Mouse (Mus musculus) cerebellum, adult 11 months (tissue): Measurements from ENCODE around the gene Dnmt3a.

Experiments used
- DNase-seq: peaks from one replicate; pipeline ENCODE4 v3.0.0; 2022

The Dnmt3a gene

GRCm38 (mm10) chr12:3855762-3856501 lies 50.1 kb downstream of the Dnmt3a start:
- peak; percentile 61 for DNase-seq

- DNase-seq, result no peak
Measured at GRCm38 (mm10) chr12:3856748-3857147, 50.9 kb downstream of the Dnmt3a start.

DNA sequence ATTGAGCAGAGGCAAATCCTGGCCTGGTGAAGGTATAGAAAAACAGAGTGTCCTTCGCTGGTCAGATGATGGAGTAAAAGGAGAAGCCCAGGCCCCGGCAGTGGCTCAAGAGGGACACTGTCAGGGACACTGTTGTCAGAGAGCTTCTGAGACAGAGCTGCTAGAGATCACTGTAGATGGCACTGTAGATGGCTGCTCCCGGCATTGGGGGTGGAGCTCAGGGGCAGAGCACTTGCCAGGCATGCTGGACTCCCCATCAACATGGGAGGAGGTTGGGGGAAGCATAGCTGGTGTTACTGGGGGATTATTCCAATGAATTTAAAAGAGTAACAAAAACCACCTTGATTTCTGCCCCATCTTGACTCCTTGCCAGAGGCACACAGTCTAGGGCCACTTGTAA lies 51.4 kb downstream of the Dnmt3a start:
- DNase-seq, result no peak

DNA sequence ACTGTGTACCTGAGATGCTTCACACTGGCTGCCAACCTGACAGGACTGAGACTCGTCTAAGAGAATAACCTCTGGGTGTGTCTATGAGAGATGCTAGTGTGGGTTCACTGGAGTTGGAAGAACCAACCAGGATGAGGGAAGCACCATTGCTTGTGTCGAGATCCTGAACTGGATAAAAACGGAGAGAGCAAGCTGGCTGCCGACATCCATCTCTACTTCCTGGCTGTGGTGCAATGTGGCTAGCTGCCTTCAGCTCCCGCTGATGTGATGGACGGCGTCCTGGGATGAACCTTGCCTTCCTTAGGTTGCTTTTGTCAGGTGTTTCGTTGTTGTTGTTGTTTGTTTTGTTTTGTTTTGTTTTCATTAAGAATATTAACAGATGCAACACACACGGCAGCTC lies 52.0 kb downstream of the Dnmt3a start:
- no peak for DNase-seq

DNA sequence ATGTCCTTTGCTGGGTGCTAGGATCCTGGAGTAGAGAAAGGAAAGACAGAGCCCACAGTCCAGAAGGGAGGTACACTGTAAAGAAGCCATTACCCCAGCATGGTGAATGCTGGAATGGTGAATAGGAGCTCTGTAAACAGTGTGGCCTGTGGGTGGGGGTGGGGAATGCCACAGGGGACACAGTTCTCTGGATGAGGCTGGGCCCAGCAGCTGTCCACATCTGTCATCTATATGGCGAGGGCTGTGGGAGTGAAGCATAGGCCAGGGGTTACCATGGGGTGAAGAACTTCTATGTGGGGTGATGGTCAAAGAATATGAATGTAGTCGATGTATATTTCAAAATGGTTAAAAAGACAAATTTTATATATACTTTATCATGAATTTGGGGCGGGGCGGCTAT lies 52.9 kb downstream of the Dnmt3a start:
- DNase-seq, result no peak

- DNase-seq, result no peak
Measured at GRCm38 (mm10) chr12:3859545-3859944, 53.7 kb downstream of the Dnmt3a start.

DNA sequence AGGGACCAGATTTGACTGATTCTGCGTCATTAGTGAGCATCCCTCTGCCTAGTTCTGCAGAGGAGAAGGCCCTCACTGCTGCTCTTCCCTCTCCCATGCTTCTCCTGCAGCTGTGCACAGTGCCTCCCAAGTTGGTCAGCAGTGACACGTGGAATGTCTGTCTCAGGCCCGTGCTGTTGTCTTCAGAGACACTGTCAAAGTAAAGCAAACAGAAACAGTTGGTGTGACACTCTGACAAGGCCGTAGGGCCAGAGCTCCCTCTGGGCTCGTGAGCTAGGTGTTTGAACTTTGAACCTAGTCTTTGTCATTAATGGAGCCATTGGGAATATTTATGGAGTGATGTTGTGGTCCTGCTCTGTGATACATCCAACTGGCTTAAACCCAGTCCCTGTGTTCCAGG lies 54.2 kb downstream of the Dnmt3a start:
- DNase-seq, result no peak

DNA sequence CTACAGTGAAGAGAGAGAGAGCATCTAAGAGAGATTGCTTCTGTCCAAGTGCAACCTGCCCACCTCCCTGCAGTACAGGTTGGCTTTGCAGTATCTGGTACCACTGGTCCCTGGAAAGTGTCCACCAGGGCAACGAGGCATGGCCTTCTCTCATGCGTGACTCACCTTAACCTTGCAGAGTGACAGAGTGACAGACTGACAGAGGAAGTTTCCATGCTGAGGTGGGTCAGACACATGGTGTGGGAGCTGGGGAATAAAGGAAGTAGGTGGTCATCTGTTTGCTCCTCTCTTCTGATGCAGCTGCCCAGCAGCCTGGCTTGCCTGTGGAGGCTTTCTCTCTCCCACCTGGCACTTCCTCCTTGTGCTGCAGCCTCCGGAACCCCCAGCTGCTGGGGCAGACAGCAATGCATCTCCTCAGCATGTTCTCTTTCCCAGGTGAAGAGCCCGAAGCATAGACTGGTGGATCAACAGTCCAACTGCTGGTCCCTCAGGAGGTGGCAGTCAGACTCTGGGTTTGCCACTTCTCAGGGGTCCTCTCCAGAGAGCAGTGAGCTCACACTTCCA lies 55.9 kb downstream of the Dnmt3a start:
- DNase-seq, result no peak

- DNase-seq, result no peak
Measured at GRCm38 (mm10) chr12:3862253-3862652, 56.4 kb downstream of the Dnmt3a start.

GRCm38 (mm10) chr12:3864208-3864607 lies 58.4 kb downstream of the Dnmt3a start:
- DNase-seq, result no peak

- DNase-seq, result no peak
Measured at GRCm38 (mm10) chr12:3865594-3865993, 59.8 kb downstream of the Dnmt3a start.

DNA sequence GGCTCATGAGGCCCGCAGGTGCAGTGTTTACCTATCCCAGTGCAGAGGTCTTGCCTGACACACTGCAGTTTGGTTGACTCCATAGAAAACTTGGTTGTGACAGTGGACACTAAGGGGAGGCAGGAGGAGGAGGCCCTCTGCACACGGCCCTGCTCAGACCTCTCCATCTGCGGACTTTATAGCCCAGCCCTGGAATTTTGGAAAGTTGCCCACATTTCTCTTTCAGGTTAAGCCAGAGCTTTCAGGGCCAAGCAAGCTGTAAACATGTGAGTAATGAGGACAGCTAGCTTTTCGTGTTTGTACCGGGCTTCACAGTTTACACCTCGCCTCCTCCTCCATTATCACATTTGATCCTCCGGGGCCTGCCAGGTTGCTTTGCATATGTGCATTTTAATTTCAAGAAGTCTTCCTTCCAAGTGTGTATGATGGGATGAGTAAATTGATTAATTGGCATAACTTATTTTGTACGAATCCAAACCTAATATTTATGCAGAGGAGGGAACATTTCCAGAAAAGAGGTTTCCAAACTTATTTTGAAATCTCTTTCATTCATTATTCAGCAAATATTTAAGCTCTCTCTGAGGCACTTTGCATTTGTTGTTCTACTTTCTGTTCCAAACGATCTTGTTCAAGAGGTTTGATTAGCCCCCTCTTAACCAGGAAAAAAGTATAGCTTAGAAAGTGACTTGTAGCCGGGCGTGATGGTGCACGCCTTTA lies 61.0 kb downstream of the Dnmt3a start:
- DNase-seq, result no peak

DNA sequence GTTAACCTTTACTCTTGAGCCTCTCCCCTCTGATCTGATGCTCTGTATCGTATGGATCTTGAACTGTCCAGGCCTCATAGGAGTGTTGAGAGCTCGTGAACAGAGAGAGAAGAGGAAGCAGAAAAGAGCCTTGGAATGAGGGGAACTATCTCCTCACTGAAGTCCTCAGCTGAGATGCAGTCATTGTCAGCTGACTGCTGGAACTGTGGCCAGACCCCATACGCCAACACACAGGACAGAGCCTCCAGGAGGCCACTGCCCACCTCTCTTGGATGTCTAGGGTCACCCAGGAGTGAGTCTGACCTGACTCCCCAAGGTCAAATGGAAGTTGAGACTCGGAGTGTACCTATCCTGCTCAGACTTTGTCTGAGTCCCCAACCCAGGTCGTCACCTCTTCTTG lies 62.3 kb downstream of the Dnmt3a start:
- DNase-seq, result no peak

DNA sequence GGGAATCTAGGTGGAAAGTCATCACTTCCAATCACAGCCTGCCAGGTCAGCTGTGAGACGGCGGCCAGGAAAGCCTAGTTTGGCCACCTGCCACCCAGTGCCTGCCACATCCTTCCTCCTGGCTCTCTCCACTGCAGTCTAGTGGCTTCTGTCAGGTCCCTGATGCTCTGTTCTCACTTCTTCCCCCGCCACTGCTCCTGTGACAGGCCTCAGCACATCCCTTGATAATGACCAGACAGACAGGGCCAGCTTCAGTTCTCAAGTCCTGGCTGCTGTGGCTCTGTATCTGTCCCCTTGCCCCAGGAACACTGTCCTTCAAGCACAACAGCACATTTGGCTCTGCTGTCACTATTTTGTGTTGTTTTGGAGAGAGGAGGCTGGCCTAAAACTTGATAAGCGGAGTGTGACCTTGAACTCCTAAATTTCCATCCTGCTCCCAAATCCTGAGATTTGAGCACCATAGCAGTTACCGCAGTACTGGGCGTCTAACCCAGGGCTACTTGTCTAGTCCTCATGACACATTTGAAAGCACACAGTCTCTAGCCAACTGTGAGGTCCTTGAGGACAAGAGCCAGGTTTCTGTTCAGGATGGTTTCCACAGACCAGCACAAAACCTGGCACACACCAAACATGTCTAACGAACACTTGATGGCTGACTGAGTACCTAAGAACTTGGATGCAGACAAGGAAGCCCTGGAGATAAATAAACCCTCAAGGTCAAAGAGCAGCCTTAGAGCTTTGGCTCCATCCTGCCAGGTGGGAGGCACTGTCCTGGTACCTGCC lies 63.1 kb downstream of the Dnmt3a start:
- peak; percentile 75 for DNase-seq

DNA sequence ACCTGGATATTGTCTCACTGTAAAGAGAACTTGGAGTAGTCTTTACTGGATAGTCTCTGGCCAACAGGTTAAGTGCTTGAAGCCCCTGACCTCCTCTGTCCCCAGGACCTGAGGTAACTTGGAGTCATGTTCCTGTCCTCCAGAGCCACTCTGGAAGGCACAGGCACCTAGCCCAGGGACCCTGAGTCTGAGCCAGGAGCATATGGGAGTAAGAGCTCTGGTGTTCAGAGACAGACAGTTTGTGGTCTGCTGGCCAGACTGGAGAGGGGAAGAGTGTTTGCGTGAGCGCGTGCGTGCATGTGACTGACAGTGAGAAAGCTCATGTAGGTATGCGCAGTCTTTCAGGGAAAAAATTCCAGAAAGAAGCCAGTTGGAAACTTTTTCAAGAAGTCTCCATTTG lies 64.2 kb downstream of the Dnmt3a start:
- peak; percentile 52 for DNase-seq

- DNase-seq, result no peak
Measured at GRCm38 (mm10) chr12:3870859-3871462, 65.2 kb downstream of the Dnmt3a start.

- peak; percentile 74 for DNase-seq
Measured at GRCm38 (mm10) chr12:3871637-3872036, 65.8 kb downstream of the Dnmt3a start.

DNA sequence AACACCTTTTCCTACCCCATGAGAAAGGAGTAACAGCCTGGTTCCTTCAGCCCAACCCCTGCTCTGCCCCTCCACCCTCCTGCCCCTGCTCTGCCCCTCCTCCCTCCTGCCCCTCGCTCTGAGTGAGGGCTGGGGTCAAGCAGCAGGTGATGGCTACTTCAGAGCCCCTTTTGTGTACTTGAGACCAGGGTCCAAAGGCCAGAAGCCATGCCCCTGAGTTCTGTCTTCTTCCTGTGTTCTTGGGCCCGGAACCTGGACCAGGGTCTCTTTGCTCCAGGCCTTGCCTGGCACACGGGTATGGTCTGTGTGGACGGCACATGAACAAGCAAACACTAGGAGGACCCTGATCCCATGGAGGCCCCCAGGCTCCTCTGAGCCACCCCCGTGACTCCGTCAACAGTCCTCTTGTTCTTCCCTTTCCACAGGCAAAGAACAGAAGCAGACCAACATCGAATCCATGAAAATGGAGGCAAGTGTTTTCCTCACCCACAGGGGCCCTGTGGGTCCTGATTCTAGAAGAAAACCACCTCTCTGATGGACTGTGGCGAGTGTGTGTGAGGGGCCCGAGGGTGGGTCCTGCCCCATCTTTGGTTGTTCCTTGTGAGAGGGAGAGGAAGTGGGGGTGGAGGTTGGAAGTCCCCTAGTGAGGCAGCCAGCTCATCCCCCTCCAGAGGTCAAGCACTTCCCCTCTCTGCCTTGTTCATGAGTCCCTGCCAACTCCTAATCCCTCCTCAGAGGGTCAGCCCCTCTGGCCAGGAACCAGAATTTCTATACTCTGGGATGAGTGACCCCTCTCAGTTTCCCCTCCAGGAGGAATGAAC lies 66.8 kb downstream of the Dnmt3a start:
- no peak for DNase-seq

DNA sequence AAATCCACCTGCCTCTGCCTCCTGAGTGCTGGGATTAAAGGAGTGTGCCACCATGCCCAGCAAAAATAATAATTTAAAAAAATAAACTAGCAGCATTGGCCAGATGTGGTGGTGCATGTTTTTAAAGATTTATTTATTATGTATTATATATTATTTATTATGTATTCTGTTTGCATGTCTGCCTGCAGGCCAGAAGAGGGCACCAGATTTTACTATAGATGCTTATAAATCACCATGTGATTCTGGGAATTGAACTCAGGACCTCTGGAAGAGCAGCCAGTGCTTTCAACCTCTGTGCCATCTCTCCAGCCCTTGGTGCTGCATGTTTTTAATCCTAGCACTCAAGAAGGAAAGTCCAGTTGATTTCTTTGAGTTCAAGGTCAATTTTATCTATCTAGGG lies 69.7 kb downstream of the Dnmt3a start:
- no peak for DNase-seq

GRCm38 (mm10) chr12:3877376-3877775 lies 71.6 kb downstream of the Dnmt3a start:
- no peak for DNase-seq

DNA sequence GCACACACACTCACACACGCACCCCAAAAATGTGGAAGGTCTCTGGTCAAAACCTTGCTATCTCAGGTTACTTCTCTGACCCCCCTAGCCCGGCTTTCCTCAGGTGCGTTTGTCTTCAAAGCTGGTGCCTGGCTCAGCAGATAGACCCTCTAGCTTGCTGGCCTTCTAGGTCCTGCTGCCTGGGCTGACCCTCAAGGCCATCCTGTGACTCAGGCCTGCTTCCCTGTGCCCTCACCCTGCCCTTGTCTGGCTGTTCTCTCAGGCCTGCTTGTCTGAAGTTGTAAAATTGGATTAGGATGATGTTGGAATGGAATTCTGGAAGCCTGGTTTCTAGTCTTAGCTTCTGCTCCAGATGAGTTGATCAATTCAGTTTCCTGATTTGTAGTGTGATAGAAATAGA lies 75.7 kb downstream of the Dnmt3a start:
- no peak for DNase-seq

DNA sequence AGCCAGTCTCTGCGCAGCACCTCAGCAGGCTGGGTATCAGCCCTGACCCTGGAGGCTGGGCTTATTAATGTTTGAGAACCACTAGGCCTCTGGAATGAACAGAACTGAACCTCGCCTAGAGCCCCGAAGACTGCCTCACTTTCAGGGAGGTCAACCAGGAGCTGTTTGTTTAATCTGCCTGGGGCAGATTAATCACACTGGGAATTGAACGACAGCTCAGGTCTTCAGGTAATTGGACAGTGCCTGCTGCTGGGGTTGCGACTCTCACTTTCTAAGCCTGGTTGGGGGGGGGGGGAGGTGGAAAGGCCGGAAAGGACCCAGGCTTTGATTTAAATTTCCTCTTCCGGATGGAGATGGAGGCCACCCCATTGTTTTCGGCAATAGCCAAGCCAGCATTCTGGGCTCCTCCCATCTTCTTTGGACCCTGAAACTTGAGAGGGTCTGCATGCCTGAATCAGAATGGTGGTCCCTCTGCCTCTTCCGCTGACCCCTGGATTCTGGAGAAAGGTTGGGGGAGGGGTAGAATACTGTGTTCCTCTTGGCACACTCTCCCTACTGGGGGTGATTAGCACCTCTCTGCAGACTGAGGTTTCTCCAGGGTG lies 79.2 kb downstream of the Dnmt3a start:
- no peak for DNase-seq
